Comparison of ENCODE assay signal across 8 mouse cellular contexts in the genomic region with DNA sequence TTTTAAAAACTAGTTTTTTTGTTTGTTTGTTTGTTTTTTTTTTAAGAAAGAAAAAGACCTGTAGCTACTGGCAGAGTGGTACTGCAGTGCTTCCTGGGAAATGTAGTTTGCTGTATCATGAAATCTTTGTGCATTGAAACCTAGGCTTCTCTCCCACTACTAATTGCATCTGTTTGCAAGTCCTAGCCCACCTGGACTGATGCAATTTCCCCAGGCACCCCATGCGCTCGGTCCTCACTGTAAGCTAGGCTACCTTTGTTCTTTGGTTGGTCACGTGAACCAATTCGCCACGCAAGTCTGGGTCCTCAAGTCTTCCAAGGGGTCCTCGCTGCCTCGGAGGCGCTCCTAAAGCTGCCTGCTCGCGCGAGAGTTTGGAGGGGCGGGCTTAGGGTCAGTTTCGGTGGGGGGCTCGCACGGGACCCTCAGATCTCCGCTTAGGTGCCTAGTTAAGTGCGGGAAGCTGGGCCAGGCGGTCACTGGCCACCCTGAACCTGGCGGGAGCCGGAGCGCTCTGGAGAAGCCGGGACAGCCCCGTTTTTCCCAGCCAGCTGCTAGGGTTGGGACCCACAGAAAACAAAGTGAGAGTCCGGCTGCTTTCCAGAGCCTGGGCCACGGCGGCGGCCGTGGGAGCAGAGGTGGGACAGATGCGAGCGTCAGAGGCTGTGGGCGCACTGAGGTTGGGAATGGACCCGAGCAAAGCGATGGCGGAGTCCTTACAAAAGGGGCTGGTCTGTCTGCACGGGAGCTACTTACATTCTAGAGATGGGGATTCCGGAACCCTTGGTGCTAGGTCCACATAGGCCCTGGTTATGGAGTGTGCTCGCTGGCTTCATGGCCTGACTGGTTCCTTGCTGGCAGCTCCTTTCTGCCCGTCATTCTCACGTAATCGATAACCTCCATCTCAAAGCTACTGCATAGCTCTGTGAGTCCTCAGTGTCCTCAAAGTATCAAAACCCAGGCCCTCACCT. TPM values are rescaled to one million over a fixed set of nuclear protein-coding genes. Genes with fewer than 3 reads are reported as not detected.
DNase-seq lines count a peak whose midpoint lies in the region; ATAC-seq lines count a peak whose summit lies in the region.

Gene Cnpy2, plus strand, starts transcription at position 319 of the 968 bp plus-strand sequence.

- ATAC-seq in megakaryocyte, adult 5-6 weeks (ENCODE audit: poor library complexity, severe bottlenecking): peak; percentile 80

- DNase-seq in adipocyte (ENCODE audit: low spot score): peak; percentile 84
- DNase-seq in embryo, embryonic 10.5 days (ENCODE audit: low spot score): peak; percentile 98
- peak; percentile 85 for DNase-seq in gastrocnemius, postnatal 14 days
- peak; percentile 89 for DNase-seq in induced T-regulatory cell, adult 2 months (ENCODE audit: low read depth)
- DNase-seq in left cerebral cortex, adult 8-10 months (ENCODE audit: low spot score in 2 of 2): peak; percentile 80 to 81
- peak; percentile 82 for DNase-seq in right cerebral cortex, adult 18-20 months
- DNase-seq in urinary bladder, adult 2 months (ENCODE audit: low spot score): peak; percentile 80

- intact Hi-C loops in gastrocnemius, postnatal 14 days (cut with DNase I; ENCODE audit: low total_unique reads): no loop called here

RNA-seq across cellular contexts. Expression of gene Cnpy2, which starts in this region (rescaled TPM):
- total RNA-seq in gastrocnemius, postnatal 14 days (2021): 10 to 100 TPM; 47.2 to 55.8 TPM
- total RNA-seq in left cerebral cortex, adult 8-10 months (2022): 10 to 100 TPM; 66.6 to 76.7 (median 67.6) TPM
- 73.3 and 78.6 TPM in 2 replicates for total RNA-seq in megakaryocyte, adult 5-6 weeks (2015)
- 81.0 and 84.5 TPM in 2 replicates for total RNA-seq in megakaryocyte, adult 5-6 weeks (2017)
- polyA plus RNA-seq in urinary bladder, adult 2 months (2012; rRNA removed): 118 and 124 TPM in 2 replicates

Comparison
In these comparisons a context has a peak if more than half of its experiments do, and no peak if none do; other contexts are left out.
1. Peak in every context shown above with its lines: DNase-seq and ATAC-seq.